Mouse (Mus musculus): ENCODE measurements at regions not wholly inside any gene's neighbourhood (a gene's known extent, or its start where the extent isn't known, plus 50 kb on each side); places are given as distances from the start of the nearest gene placed in this dataset.

DNA sequence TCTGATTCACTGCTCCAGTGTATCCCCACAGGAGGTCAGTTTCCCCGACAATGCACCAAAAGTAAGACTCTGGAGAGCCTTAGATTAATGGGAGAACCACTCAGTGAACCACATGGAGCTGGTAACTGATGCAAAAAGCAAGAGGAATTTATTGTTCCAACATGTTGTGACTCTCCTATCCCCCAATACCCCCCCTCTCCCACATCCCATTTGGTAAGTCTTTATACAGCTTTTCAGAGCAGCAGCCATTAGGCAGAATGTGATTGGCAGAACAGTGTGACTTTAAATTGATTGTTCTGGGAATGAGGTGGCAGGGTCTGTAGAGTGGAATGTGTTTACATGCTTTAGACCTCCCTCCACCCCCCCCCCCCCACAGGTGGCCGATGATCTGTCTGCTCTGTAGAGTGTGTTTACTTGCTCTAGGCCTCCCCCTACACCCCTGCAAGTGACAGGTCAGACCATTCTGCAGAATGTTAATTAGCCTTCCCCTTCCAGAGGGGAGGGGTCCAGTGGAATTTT is 6497.8 kb upstream of the Gm7489 start:
- H3K27me3 ChIP-seq (ENCODE audit: insufficient read depth, low read length), result no peaks in the 10 kb centered on the region
- 25% methylated on average over 2 of the region's 2 CpGs for WGBS
- no peaks in the 10 kb centered on the region for H3K36me3 ChIP-seq (ENCODE audit: insufficient read depth, low read length)
- H3K9me3 ChIP-seq (replicated peaks; ENCODE audit: low read length), result no peaks in the 10 kb centered on the region
- no peak for TF ChIP-seq CTCF (IDR thresholded peaks at IDR 0.05; ENCODE audit: low read depth)
- no peak overlapping the region for H3K9ac ChIP-seq (ENCODE audit: low read depth, low read length)
- no peak overlapping the region for H3K4me2 ChIP-seq (ENCODE audit: low read length)
- ATAC-seq (replicated peaks; ENCODE audit: low FRiP score, low read depth) (0 out of 2 replicates have a peak, but pooled peaks have one; percentile 52), DNase-seq (ENCODE audit: low spot score) (peak; percentile 5)
- H3K27ac ChIP-seq, result no peak overlapping the region
- H3K4me3 ChIP-seq (replicated peaks; ENCODE audit: low read depth, low read length), result no peak overlapping the region
- H3K4me1 ChIP-seq (replicated peaks; ENCODE audit: insufficient read depth, low read length), result no peaks in the 10 kb centered on the region
